Mouse (Mus musculus): ENCODE results near the gene Olfr96. TPM values are rescaled to one million over a fixed set of nuclear protein-coding genes. Genes with fewer than 3 reads are reported as not detected.

The Olfr96 gene
- polyA plus RNA-seq, 1 experiment from 2014 or later, result not detected

DNA sequence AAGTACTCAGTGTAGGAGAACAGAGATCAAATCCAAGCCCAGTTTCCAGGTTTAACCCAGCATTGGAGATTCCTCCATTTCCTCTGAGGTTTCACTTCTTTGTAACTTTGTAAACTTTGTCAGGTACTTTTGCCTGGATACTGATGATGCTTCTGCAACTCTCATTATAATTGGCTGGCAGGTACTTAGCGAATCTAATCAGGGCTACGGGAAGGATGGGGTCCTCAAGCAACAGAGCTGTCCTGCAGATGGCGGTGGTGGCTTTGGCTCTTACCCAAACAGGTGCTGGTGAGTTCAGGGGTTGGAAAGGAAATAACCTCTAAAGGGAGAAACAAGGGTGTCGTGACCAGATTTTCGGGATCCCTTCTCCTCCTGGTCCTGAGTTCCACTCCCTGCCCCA is 26.8 kb downstream of the Olfr96 start:
- DNase-seq (ENCODE audit: low spot score) (peak; percentile 7), ATAC-seq (ENCODE audit: low FRiP score) (no peak)
- Histone ChIP-seq H3K27ac (ENCODE audit: low read depth, low read length) (no peak overlapping the region), H3K36me3 (ENCODE audit: control insufficient read depth, insufficient read depth, low read length) (no peaks in the 10 kb centered on the region), H3K9me3 (ENCODE audit: control insufficient read depth, low read length) (no peaks in the 10 kb centered on the region), H3K4me1 (replicated peaks; ENCODE audit: control insufficient read depth, insufficient read depth, low read length) (no peaks in the 10 kb centered on the region), H3K4me2 (replicated peaks; ENCODE audit: low read depth, low read length) (no peak overlapping the region), H3K9ac (ENCODE audit: low read depth, low read length) (no peak overlapping the region), H3K4me3 (ENCODE audit: low read depth, low read length) (no peak overlapping the region), H3K27me3 (ENCODE audit: control insufficient read depth, insufficient read depth, low read length) (no peaks in the 10 kb centered on the region)
- WGBS, result 39% methylated on average over 5 of the region's 5 CpGs

DNA sequence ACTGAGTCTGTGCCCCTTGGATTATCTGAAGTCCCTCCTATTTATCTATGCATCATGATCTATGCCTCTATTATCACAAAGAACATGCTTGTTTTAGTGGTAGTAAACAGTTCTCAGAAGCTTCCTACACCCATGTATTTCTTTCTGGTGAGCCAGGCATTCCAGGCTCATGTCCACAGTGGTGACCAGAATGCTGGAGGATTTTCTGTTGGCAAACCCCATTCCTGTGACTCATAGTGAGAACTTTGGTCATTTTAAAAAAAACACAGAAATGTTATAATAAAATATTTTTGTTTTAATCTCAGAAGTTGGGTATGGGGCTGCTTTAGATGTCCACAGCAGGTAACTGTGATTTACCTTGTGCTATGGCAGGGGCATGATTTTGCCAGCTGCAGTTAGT is 29.5 kb downstream of the Olfr96 start:
- ATAC-seq (ENCODE audit: low FRiP score), result no peak

DNA sequence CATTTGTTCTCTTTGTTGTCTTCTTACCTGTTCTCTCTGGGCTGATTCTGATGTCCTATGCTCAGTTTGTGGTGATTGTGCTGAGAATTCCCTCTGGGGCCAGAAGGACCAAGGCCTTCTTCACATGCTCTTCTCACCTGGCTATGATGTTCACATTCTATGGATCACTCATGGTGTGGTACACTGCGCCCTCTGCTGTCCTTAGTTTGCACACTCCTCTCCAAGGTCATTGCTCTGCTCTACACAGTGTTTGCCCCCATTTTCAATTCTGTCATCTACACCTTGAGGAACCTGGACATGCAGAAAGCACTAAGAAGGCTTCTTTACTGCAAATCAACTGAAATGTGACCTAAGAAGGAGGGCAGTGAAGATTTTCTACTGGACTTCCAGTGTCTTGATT is 30.6 kb downstream of the Olfr96 start:
- peak; percentile 6 for DNase-seq (ENCODE audit: low spot score)
- WGBS, result 14% methylated on average over 1 of the region's 1 CpGs
- no peaks in the 10 kb centered on the region for H3K36me3 ChIP-seq (ENCODE audit: control insufficient read depth, insufficient read depth, low read length)
- H3K4me1 ChIP-seq (replicated peaks; ENCODE audit: control insufficient read depth, insufficient read depth, low read length), result no peaks in the 10 kb centered on the region
- H3K4me3 ChIP-seq (ENCODE audit: low read depth, low read length), result no peak overlapping the region
- H3K9ac ChIP-seq (ENCODE audit: low read depth, low read length), result no peak overlapping the region
- no peak overlapping the region for H3K4me2 ChIP-seq (replicated peaks; ENCODE audit: low read depth, low read length)
- H3K9me3 ChIP-seq (ENCODE audit: control insufficient read depth, low read length), result no peaks in the 10 kb centered on the region
- ATAC-seq (ENCODE audit: low FRiP score), result no peak
- H3K27me3 ChIP-seq (ENCODE audit: control insufficient read depth, insufficient read depth, low read length), result no peaks in the 10 kb centered on the region
- H3K27ac ChIP-seq (ENCODE audit: low read depth, low read length), result no peak overlapping the region

More for the DNA sequence above, 29.5 kb downstream of the Olfr96 start:
- no peak for DNase-seq (ENCODE audit: low spot score)
- no peak overlapping the region for H3K4me2 ChIP-seq (replicated peaks; ENCODE audit: low read depth, low read length)
- H3K27ac ChIP-seq (ENCODE audit: low read depth, low read length), result no peak overlapping the region
- no peak overlapping the region for H3K9ac ChIP-seq (ENCODE audit: low read depth, low read length)
- H3K4me1 ChIP-seq (replicated peaks; ENCODE audit: control insufficient read depth, insufficient read depth, low read length), result no peaks in the 10 kb centered on the region
- no peaks in the 10 kb centered on the region for H3K27me3 ChIP-seq (ENCODE audit: control insufficient read depth, insufficient read depth, low read length)
- no peaks in the 10 kb centered on the region for H3K9me3 ChIP-seq (ENCODE audit: control insufficient read depth, low read length)
- H3K36me3 ChIP-seq (ENCODE audit: control insufficient read depth, insufficient read depth, low read length), result no peaks in the 10 kb centered on the region
- H3K4me3 ChIP-seq (ENCODE audit: low read depth, low read length), result no peak overlapping the region

DNA sequence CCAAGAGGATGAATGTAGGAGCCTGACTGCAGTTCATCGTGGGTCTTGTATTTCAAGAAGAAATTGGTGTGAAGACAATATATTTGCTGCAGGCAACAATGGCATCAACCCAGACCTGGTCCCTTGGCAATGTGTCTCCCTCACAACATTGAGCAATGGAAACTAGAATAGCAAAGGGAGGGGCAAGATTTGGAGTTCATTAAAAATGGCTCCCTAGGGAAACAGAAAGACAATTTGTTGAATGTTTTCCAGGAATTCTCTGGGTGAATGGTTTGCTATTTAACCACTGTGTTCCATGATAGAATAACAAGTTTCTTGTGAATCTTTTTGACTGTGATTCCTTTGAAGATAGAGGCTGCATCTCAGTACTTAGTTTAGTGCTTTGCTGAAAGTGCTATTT is 43.7 kb downstream of the Olfr96 start, which contains the start of gene Olfr98:
Gene Olfr98, minus strand, starts transcription at position 124 of the 400 bp plus-strand sequence.
- 91% methylated on average over 1 of the region's 1 CpGs for WGBS

DNA sequence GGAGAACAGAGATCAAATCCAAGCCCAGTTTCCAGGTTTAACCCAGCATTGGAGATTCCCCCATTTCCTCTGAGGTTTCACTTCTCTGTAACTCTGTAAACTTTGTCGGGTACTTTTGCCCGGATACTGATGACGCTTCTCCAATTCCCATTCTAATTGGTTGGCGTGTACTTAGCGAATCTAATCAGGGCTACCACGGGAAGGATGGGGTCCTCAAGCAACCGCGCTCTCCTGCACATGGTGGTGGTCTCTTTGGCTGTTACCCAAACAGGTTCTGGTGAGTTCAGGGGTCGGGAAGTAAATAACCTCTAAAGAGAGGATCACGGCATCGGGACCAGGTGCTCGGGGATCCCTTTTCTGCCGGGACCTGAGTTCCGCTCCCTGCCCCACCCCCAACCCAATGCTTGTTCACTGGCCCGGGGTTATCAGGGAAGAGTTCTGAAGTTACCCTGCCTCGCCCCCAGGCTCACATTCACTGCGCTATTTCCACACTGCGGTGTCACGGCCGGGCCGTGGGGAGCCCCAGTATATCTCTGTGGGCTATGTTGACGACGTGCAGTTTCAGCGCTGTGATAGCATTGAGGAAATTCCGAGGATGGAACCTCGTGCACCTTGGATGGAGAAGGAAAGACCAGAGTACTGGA is 50.2 kb downstream of the Olfr96 start, which contains the start of gene H2-M3:
Gene H2-M3, plus strand, starts transcription at position 163 of the 644 bp plus-strand sequence.
- 5% methylated on average over 26 of the region's 26 CpGs for WGBS
- H3K4me3 ChIP-seq (ENCODE audit: low read depth, low read length), result peak within 1 kb of the TSS; percentile 48
- H3K27ac ChIP-seq (ENCODE audit: low read depth, low read length), result no peak within 1 kb of the TSS
- H3K4me1 ChIP-seq (replicated peaks; ENCODE audit: control insufficient read depth, insufficient read depth, low read length), result no peaks in the 10 kb centered on the region
- H3K4me2 ChIP-seq (replicated peaks; ENCODE audit: low read depth, low read length), result peak within 1 kb of the TSS; percentile 80
- no peaks in the 10 kb centered on the region for H3K9me3 ChIP-seq (ENCODE audit: control insufficient read depth, low read length)
- H3K27me3 ChIP-seq (ENCODE audit: control insufficient read depth, insufficient read depth, low read length), result no peaks in the 10 kb centered on the region
- 0 out of 2 replicates have a peak within 1 kb of the TSS, but pooled peaks have one; percentile 28 for H3K9ac ChIP-seq (ENCODE audit: low read depth, low read length)
- DNase-seq (ENCODE audit: low spot score) (peak; percentile 91), ATAC-seq (ENCODE audit: low FRiP score) (peak; percentile 98)
- no peaks in the 10 kb centered on the region for H3K36me3 ChIP-seq (ENCODE audit: control insufficient read depth, insufficient read depth, low read length)

More for the DNA sequence above, 43.7 kb downstream of the Olfr96 start, which contains the start of gene Olfr98:
- Histone ChIP-seq H3K9me3 (ENCODE audit: control insufficient read depth, low read length) (no peaks in the 10 kb centered on the region), H3K9ac (ENCODE audit: low read depth, low read length) (no peak within 1 kb of the TSS), H3K4me1 (replicated peaks; ENCODE audit: control insufficient read depth, insufficient read depth, low read length) (no peaks in the 10 kb centered on the region), H3K36me3 (ENCODE audit: control insufficient read depth, insufficient read depth, low read length) (no peaks in the 10 kb centered on the region), H3K27me3 (ENCODE audit: control insufficient read depth, insufficient read depth, low read length) (no peaks in the 10 kb centered on the region), H3K27ac (ENCODE audit: low read depth, low read length) (no peak within 1 kb of the TSS), H3K4me3 (ENCODE audit: low read depth, low read length) (no peak within 1 kb of the TSS), H3K4me2 (replicated peaks; ENCODE audit: low read depth, low read length) (no peak within 1 kb of the TSS)
- no peak for DNase-seq (ENCODE audit: low spot score)
- no peak for ATAC-seq (ENCODE audit: low FRiP score)

DNA sequence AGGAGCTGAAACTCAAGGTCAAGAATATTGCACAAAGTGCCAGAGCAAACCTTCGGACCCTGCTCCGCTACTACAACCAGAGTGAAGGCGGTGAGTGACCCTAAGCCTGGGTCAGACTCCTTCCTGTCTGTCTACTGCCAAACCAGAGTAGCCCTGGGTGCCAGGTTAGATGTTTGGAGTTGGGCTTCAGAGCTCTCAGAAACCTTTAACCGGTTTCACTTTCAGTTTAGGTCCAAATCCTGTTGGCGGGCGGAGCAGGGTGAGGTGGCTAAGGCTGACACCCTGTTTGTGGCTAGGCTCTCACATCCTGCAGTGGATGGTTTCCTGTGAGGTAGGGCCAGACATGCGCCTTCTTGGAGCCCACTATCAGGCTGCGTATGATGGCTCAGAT is 50.8 kb downstream of the Olfr96 start:
- ATAC-seq (ENCODE audit: low FRiP score) (peak; percentile 44), DNase-seq (ENCODE audit: low spot score) (no peak)
- H3K27ac ChIP-seq (ENCODE audit: low read depth, low read length), result no peak overlapping the region
- no peak overlapping the region for H3K9ac ChIP-seq (ENCODE audit: low read depth, low read length)
- peak overlapping the region; percentile 48 for H3K4me3 ChIP-seq (ENCODE audit: low read depth, low read length)
- WGBS, result 73% methylated on average over 8 of the region's 8 CpGs
- H3K27me3 ChIP-seq (ENCODE audit: control insufficient read depth, insufficient read depth, low read length), result no peaks in the 10 kb centered on the region
- no peaks in the 10 kb centered on the region for H3K4me1 ChIP-seq (replicated peaks; ENCODE audit: control insufficient read depth, insufficient read depth, low read length)
- H3K4me2 ChIP-seq (replicated peaks; ENCODE audit: low read depth, low read length), result peak overlapping the region; percentile 80
- no peaks in the 10 kb centered on the region for H3K36me3 ChIP-seq (ENCODE audit: control insufficient read depth, insufficient read depth, low read length)
- no peaks in the 10 kb centered on the region for H3K9me3 ChIP-seq (ENCODE audit: control insufficient read depth, low read length)

DNA sequence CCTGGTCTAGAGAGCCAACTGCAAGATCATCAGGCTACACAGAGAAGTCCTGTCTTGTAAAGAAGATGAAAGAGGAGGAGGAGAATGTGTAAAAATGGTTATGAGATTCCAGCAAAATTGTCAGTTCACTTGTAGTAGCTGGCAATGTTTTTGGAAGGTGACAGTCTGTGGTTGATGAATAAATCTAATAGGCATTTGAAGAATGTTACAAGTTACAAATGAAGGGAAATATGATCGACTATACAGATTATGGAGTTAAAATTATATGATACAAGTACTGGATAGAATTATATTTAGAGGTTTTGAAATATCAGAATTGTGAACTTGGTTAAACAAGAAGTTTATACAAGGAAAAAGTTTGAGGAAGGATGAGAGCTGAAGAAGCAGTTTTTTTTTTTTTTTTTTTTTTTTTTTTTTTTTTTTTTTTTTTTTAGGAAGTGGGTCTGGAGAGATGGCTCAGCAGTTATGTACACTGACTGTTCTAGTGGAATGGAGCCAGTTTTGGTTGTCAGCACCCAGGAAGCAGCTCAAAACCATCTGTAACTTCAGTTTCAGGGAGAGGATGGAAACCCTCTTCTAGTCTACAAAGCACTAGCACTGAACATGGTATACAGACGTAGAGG is 55.8 kb downstream of the Olfr96 start:
- Histone ChIP-seq H3K9ac (ENCODE audit: low read depth, low read length) (no peak overlapping the region), H3K4me3 (ENCODE audit: low read depth, low read length) (no peak overlapping the region), H3K27ac (ENCODE audit: low read depth, low read length) (no peak overlapping the region), H3K36me3 (ENCODE audit: control insufficient read depth, insufficient read depth, low read length) (no peaks in the 10 kb centered on the region), H3K4me1 (replicated peaks; ENCODE audit: control insufficient read depth, insufficient read depth, low read length) (no peaks in the 10 kb centered on the region), H3K27me3 (ENCODE audit: control insufficient read depth, insufficient read depth, low read length) (no peaks in the 10 kb centered on the region), H3K4me2 (replicated peaks; ENCODE audit: low read depth, low read length) (no peak overlapping the region), H3K9me3 (ENCODE audit: control insufficient read depth, low read length) (no peaks in the 10 kb centered on the region)
- WGBS, result 72% methylated on average over 2 of the region's 2 CpGs
- no peak for DNase-seq (ENCODE audit: low spot score)
- no peak for ATAC-seq (ENCODE audit: low FRiP score)
